Mouse (Mus musculus) layer of hippocampus, postnatal 14 days (tissue): ENCODE measurements around the gene Gse1. TPM values are rescaled to one million over a fixed set of nuclear protein-coding genes. Genes with fewer than 3 reads are reported as not detected.
A peak's percentile ranks its signal among the peaks of the same experiment; 100 is the strongest.

Experiments
- DNase-seq, 2 experiments: peaks; one replicate each; pipeline ENCODE4 v3.0.0; 2021 to 2022; ENCODE audit warnings: low spot score in 2 of 2, mixed read lengths in 1 of 2
- total RNA-seq, 2 experiments: library from RNA; stranded (reverse); gene quantifications; 2 replicates each; pipeline ENCODE4 v1.2.3; 2021

Gse1 gene
- total RNA-seq, 2 experiments from 2014 or later: 94.0 to 107 TPM

- DNase-seq: no peak
Observed at GRCm38 (mm10) chr8:120211345-120211744, 16.9 kb upstream of the Gse1 start.

DNA sequence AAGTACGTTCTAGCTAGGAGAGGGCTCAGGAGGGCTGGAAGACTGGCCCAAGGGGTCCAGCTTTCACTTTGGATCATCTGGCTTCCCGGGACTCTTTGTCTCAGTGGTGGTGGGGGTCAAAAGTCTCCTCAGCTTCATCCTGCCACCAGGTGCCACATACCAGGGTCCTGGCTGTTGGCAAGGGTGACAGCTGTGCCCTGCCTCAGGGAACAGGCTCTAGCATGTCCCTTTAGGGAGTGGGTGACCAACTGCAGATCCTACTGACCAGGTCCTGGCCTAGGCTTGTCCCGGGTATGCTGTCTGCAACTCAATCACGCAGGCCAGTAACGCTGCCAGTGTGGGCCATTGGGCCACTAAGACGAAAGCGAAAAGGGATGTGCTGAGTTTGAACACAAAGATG is 15.7 kb upstream of the Gse1 start:
- no peak for DNase-seq

DNA sequence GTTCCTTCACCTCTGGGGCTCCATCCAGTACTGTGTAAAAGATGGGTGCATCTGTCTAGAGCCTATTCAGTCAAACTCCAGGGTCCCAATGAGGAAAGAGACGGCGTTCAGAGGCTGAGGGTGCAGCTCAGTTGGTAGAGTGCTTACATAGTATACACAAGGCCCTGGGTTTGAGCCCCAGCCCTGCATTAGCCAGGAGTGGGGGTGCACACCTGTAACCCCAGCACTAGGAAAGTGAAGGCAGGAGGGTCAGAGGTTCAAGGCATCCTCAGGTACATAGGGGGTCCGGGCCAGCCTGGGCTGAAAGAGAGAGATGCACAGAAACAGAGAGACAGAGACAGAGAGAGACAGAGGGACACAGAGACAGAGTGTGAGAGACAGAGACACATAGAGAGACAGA is 15.0 kb upstream of the Gse1 start:
- no peak for DNase-seq

- peak; percentile 47 to 59 for DNase-seq
Observed at GRCm38 (mm10) chr8:120213939-120214338, 14.3 kb upstream of the Gse1 start.

GRCm38 (mm10) chr8:120215416-120216141 is 12.7 kb upstream of the Gse1 start:
- no peak for DNase-seq

GRCm38 (mm10) chr8:120216855-120217830 is 11.1 kb upstream of the Gse1 start:
- peak in 1 of 2 experiments; percentile 10 for DNase-seq

- no peak for DNase-seq
Observed at GRCm38 (mm10) chr8:120222548-120222947, 5.7 kb upstream of the Gse1 start.

DNA sequence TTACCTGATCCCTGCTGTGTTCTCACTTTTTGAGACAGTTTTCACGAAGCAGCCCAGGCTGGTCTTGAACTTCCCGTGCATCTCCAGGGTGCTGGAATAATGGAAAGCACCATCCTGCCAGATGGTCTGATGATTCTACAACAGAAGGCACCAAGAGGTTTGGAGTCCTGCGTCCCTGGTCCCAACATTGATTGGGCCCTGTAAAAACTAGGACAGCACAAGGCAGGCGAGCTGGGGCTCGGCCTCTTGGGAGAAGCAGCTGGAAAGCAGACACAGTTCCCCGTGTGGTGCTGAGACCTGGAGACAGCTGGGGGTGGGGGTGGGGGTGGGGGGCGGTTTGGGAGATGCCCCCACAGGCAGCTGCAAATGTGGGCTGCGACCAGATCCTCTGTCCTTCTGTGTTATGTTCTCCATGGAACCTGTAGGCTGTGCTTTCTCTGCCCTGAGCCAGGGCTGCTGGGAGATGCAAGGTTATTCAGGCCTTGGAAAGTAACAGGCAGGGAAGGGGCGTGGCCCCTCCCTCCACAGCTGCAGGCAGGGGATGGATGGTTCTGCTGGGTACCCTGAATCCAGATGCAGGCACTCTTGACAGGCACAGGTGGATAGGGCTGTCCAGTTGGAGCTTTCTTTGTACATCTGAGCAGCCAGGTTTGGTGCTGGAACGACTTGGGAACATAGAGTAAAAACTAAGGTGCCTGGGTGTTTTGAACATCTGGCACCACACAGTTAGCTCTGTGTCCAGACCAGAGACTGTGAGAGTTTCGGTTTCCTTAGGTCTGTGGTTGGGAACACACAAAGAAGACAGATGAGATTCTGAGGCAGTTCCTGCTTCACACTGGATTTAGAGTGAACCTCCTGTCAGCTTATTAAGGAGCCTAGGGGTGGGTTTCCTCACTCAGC is 3.5 kb upstream of the Gse1 start:
- no peak for DNase-seq

DNA sequence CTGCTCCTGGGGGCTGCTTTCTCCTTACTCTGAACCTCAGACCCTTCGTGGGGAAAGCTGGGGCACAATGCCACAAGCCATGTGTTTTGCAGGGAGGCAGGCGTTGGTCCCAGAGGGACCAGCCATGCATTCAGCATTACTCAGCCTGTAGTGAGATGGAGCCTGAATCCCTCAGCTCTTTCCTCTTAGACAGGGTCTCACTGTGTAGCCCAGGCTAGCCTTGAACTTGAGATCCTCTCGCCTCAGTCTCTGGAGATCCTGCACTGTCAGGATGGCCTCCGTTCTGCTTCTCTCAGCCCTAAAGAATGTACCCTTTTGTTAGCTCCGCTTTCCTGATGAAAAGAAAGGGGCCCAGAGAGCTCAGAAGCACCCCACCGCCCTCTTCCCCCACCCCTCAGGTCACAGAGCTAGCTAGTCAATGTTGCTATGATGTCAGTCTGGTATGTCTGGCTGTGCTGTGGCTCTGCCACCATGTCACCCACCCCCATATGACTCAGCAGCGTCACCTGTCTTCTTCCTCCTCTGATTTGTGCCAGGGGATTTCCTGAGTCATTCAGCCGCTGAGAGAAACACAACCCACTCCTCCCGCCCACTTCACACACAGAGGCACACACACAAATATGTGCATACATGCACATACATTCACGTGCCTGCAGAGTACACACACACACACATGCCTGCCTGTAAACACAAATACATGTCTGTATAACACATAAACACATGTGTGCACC is 2.7 kb upstream of the Gse1 start:
- peak; percentile 17 to 48 for DNase-seq

GRCm38 (mm10) chr8:120226700-120227577 is 1.3 kb upstream of the Gse1 start:
- DNase-seq: no peak

GRCm38 (mm10) chr8:120227578-120227876 is 729 bp upstream of the Gse1 start:
- DNase-seq: no peak

DNA sequence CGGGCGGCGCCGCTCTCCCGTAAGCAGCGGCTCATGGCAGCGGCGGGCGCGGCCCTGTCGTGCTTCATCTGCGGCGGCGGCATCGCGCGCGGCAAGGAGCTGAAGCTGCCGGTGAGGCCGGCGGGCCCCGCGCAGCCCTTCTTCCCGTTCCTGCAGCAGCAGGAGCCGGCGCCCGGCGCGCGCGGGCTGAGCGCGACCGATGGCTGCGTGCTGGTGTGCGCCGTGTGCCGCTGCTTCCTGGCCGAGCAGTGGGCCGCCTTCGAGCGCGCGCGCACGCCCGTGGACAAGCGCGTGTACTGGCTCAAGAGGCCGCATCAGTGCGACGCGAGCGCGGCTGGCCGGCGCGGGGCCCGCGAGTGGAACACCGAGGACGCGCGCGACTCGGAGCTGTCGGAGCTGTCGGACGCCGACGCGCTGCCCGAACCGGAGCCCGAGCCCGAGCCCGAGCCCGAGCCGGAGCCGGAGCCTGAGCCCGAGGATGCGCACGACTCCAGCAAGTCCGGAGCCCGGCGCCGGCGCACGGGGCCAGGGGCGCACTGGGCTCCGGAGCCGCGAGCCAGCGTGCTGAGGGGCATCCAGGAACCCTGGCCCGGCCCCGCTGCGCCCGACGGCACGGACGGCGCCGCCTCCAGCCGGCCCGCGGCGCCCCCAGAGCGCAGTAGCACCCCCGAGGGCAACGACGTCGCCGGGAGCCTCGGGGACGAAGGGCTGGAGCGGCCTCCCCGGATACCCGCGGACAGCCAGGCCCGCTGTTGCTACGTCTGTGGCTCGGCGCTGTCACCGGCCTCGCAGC is 721 bp downstream of the Gse1 start:
- peak in 1 of 2 experiments; percentile 29 for DNase-seq

DNA sequence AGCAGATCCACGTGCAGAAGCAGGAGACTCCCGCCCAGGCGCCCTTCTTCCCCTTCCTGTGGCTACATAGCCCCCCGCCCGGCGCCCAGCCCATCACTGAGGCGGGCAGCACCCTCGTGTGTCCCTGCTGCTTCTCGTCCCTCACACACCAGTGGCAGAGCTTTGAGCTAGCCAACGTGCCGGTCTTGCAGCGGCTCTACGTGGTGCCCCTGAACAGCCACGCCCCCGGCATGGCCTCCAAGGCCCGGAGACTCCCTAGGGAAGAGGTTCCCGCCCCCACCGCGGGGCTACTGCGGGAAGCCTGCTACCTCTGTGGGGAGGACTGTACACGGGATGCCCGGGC is 1.3 kb downstream of the Gse1 start:
- peak in 1 of 2 experiments; percentile 7 for DNase-seq

DNA sequence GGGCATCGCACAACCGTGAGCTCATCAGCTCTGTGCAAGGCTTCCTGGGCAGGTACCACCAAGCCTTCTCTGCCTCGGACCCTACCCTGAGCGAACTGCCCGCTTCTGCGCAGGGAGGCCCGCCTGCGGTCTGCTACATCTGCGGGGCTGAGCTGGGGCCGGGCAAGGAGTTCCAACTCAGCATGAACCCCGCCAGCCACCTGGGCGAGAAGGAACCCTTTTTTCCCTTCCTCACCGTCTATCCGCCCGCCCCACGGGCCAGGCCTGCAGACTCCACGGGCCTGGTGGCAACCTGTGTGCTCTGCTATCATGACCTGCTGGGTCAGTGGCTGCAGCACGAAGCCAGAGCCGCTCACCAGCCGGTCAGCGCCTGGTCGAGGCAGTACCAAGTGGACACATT is 1.8 kb downstream of the Gse1 start:
- DNase-seq: no peak

DNA sequence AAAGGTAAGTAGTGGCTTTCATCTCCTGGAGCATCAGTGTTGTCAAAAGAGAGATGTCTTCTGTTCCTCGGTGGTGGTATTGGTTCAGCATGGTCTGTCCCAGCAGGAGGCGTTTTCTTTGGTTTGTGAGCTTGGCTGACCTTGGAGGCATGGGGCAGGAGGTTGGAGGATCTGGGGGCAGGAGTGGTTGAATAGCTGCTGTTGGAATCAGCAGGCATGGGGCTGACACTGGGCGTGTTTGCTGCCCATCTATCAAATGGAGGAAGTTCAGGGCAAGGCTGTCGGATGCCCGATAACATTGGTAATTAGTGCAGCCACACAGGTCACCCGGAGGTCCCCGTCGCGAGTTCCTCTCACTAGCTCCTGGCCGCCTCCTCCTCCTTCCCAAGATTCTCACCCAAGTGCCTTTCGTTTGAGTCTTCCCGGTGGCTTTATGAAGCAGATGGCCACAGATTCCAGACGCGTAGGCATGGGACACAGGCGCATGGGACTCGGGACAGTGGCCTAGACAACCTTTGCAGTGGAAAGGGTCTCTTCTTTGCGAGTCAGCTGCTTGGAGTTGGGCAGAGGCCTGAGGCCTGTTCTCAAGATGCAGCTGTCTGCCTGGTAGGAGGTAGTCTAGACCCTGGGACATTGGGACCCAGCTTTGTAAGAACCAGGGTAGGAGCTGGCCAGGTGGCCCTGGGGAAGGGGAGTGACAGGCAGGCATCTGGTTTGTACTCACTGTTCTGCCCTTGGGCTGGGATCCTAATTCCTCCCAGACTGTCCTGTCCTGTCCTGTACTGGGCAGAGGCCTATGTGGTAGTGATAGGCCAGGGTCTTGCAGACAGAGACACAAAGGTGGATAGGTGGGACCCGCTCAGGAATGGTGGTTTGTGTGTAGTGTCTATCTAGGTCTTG is 2.7 kb downstream of the Gse1 start:
- no peak for DNase-seq

DNA sequence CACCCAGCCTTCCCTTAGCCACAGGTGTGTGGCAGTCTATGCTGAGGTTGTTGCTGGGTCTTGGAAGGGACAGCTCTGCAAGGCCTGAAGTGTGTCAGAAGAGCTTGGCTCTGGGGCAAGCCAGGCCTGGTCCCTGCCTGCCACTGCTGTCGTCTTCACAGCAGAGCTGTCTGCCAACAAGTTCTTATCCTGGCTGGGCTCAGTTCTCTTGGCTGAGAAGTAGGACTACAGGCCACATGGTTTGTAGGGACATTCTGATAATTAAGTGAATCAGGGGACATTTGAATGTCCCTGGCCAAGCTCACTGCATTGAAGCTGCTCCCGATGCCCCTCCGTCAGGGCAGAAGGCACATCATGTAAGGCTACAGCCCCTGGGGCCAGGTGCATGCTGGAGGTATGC is 3.6 kb downstream of the Gse1 start:
- DNase-seq: no peak

GRCm38 (mm10) chr8:120232398-120232797 is 4.1 kb downstream of the Gse1 start:
- no peak for DNase-seq

- DNase-seq: no peak
Observed at GRCm38 (mm10) chr8:120232913-120233312, 4.7 kb downstream of the Gse1 start.
